Mouse (Mus musculus) liver, adult (tissue): ENCODE measurements around the gene Pde4a.
A peak's percentile ranks its signal among the peaks of the same experiment; 100 is the strongest.

ENCODE experiments used
- GATA4 ChIP-seq: IDR thresholded peaks from 2 replicates; pipeline ENCODE4 v1.6.1; 2014; ENCODE audit warnings: mild to moderate bottlenecking, low read length; ENCODE audit not compliant: insufficient replicate concordance

The Pde4a gene

GRCm38 (mm10) chr9:21216050-21216841, 50.7 kb downstream of the Pde4a start:
- TF ChIP-seq GATA4, result no peak

GRCm38 (mm10) chr9:21219820-21220219, 54.3 kb downstream of the Pde4a start:
- TF ChIP-seq GATA4, result no peak

GRCm38 (mm10) chr9:21220490-21221382, 55.2 kb downstream of the Pde4a start:
- no peak for TF ChIP-seq GATA4

- no peak for TF ChIP-seq GATA4
Observed at GRCm38 (mm10) chr9:21221383-21221929, 55.9 kb downstream of the Pde4a start.

GRCm38 (mm10) chr9:21223906-21224305, 58.4 kb downstream of the Pde4a start:
- no peak for TF ChIP-seq GATA4

GRCm38 (mm10) chr9:21224576-21225414, 59.3 kb downstream of the Pde4a start:
- TF ChIP-seq GATA4, result no peak

GRCm38 (mm10) chr9:21225415-21225758, 59.9 kb downstream of the Pde4a start:
- no peak for TF ChIP-seq GATA4

- TF ChIP-seq GATA4, result peak; percentile 84; the same call in 1 of the 2 replicates
Observed at GRCm38 (mm10) chr9:21227342-21227741, 61.8 kb downstream of the Pde4a start.

- TF ChIP-seq GATA4, result no peak
Observed at GRCm38 (mm10) chr9:21231551-21231950, 66.0 kb downstream of the Pde4a start.

- TF ChIP-seq GATA4, result no peak
Observed at GRCm38 (mm10) chr9:21232867-21233266, 67.4 kb downstream of the Pde4a start.

GRCm38 (mm10) chr9:21233366-21233765, 67.9 kb downstream of the Pde4a start:
- TF ChIP-seq GATA4, result no peak

GRCm38 (mm10) chr9:21233805-21234204, 68.3 kb downstream of the Pde4a start:
- TF ChIP-seq GATA4, result no peak

GRCm38 (mm10) chr9:21235341-21235740, 69.8 kb downstream of the Pde4a start:
- no peak for TF ChIP-seq GATA4

- no peak for TF ChIP-seq GATA4
Observed at GRCm38 (mm10) chr9:21236991-21237367, 71.5 kb downstream of the Pde4a start.
